Mouse (Mus musculus): ENCODE measurements around the gene Mtx2. TPM values are rescaled to one million over a fixed set of nuclear protein-coding genes. Genes with fewer than 3 reads are reported as not detected.
A peak's percentile ranks its signal among the peaks of the same experiment; 100 is the strongest.

Gene Mtx2
- polyA plus RNA-seq (2016; fragmentation: Nextera tagmentation; extraction: Ambion mirVana), result 128 and 140 TPM in 2 replicates

DNA sequence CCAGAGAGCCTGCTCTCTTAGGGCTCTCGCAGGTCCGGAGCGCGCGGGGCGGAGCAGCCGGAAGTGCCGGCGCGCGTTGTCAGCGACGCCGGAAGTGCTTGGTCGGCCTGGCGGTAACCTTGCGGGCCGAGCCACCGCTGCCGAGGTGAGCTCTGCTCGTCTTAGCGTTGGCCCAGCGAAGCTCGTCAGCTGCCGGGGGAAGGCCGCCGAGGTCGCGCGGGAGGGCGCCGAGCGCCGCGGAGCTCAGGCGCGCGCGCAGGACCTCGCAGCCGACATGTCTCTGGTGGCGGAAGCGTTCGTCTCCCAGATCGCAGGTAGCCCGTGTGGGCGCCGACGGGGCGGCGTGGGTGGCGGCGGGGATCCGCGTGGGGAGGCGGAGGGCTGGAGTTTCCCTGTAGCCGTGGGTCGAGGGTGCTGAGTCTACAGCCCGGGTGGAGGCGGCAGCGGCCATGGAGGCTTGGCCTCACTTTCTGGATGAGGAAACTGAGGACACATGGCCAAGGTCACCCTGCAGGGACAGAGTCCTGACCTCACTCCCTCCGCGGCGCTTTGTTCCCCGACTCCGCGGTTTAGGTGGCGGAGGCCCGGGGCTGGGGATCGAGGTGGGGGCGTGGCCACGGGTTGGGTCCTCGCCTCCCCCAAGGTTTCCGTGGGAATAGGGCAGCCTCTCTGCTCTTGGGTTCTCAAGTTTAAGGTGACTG, at the start of gene Mtx2:
Gene Mtx2, plus strand, starts transcription at position 74 of the 701 bp plus-strand sequence.
- peak within 1 kb of the TSS; percentile 99 for H3K4me3 ChIP-seq
- H3K36me3 ChIP-seq, result no peaks in the 10 kb centered on the region
- H3K27me3 ChIP-seq (ENCODE audit: low read depth, poor library complexity, severe bottlenecking), result 0 out of 2 replicates have a peak, but pooled peaks cover 5% of the 10 kb centered on the region
- peak; percentile 89 for DNase-seq (ENCODE audit: low spot score)
- peaks cover 15% of the 10 kb centered on the region for H3K4me1 ChIP-seq
- peak within 1 kb of the TSS; percentile 99 for H3K27ac ChIP-seq
- under 1% methylated on average over 74 of the region's 74 CpGs for WGBS
- H3K9me3 ChIP-seq (replicated peaks), result no peaks in the 10 kb centered on the region

DNA sequence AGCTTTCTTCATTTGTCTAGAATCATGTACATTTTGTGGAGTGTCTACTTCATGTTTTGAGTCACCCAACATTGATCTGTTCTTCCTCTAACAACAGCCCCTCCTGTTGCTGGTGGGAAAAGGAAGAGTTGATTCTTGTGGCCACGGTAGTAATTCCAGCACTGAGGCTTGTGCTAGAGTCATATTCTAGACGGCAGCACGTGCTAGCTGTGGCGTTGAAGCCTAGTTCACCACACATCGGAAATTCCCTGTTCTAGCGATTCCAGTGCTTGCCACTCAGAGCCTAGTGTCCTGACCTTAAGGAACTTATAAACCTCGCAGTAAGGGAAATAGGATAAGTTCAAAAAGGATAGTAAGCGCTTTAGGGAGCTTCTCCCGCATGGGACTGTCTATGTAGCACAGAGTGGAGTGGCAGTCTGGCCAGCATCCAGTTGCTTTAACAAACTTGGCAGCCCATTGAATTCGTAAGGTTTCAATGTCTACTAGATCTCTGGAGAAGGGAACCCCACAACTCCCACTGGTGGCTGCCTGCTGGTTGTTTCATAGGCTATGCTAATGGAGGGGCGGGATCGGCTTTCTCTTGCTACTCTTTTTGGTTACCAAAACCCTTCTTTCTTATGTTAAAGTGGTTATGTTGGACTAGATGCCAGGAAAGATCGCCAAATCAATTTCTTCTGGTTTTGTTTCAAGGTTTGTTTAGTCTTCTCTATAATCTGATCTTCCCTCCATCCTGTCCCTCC, 47.9 kb upstream of the Mtx2 start:
- 74% methylated on average over 13 of the region's 13 CpGs for WGBS

DNA sequence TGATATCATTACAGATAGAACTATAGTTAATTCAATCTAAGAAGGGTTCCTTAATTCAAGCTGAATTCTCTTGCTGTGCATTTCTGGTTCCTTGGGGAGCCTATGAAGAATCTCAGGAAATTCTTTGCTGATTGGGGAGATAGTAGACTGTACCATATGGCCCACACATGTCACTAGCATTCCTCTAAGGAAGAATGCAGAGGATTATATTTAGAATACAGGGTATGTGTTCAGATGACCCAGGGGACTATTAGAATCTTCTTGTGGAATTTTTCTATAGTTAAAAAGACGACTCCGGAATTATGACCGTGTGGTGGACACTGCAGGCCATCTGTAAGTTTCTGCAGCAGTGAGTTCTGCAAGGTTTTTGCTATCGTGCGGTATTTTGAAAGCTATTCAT, 44.2 kb upstream of the Mtx2 start:
- Histone ChIP-seq H3K36me3 (no peaks in the 10 kb centered on the region), H3K4me1 (no peaks in the 10 kb centered on the region), H3K9me3 (replicated peaks) (no peaks in the 10 kb centered on the region), H3K4me3 (no peak overlapping the region), H3K27me3 (ENCODE audit: low read depth, poor library complexity, severe bottlenecking) (peaks cover 4% of the 10 kb centered on the region), H3K27ac (no peak overlapping the region)
- DNase-seq (ENCODE audit: low spot score), result no peak
- WGBS, result 88% methylated on average over 5 of the region's 5 CpGs

More for the DNA sequence above, 47.9 kb upstream of the Mtx2 start:
- no peak for DNase-seq (ENCODE audit: low spot score)
- Histone ChIP-seq H3K9me3 (replicated peaks) (no peaks in the 10 kb centered on the region), H3K27ac (no peak overlapping the region), H3K4me1 (no peaks in the 10 kb centered on the region), H3K27me3 (ENCODE audit: low read depth, poor library complexity, severe bottlenecking) (peaks cover 4% of the 10 kb centered on the region), H3K4me3 (no peak overlapping the region), H3K36me3 (no peaks in the 10 kb centered on the region)

GRCm38 (mm10) chr2:74795531-74795930, 30.1 kb upstream of the Mtx2 start:
- no peak for DNase-seq (ENCODE audit: low spot score)
- H3K9me3 ChIP-seq (replicated peaks), result no peaks in the 10 kb centered on the region
- no peaks in the 10 kb centered on the region for H3K36me3 ChIP-seq
- H3K4me1 ChIP-seq, result no peaks in the 10 kb centered on the region
- no peaks in the 10 kb centered on the region for H3K27me3 ChIP-seq (ENCODE audit: low read depth, poor library complexity, severe bottlenecking)
- no peak overlapping the region for H3K4me3 ChIP-seq
- no peak overlapping the region for H3K27ac ChIP-seq
- WGBS, result 57% methylated on average over 7 of the region's 7 CpGs

DNA sequence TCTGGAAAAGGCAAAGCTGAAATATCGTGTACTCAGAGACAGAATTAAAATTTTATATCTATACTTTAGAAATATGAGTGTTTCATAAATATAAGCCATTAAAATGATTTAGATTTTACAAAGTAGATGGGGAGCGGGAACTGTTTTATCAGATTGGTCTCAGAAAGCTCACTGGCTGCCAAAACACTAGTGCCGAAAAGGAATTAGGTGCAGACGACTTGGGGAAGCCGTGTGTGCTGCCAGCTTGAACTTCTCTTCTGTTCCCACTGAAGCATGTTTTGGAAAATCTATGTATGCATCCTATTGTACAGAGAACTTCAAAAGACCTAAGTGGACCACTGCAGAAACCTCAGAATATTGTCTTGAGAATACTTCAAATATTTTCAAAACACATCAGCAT, 17.2 kb upstream of the Mtx2 start:
- WGBS, result 83% methylated on average over 5 of the region's 5 CpGs
- no peak for DNase-seq (ENCODE audit: low spot score)
- no peaks in the 10 kb centered on the region for H3K9me3 ChIP-seq (replicated peaks)
- H3K4me3 ChIP-seq, result no peak overlapping the region
- H3K4me1 ChIP-seq, result peaks cover 40% of the 10 kb centered on the region
- H3K27me3 ChIP-seq (ENCODE audit: low read depth, poor library complexity, severe bottlenecking), result no peaks in the 10 kb centered on the region
- H3K36me3 ChIP-seq, result no peaks in the 10 kb centered on the region
- no peak overlapping the region for H3K27ac ChIP-seq

GRCm38 (mm10) chr2:74822654-74823053, 2.9 kb upstream of the Mtx2 start:
- WGBS, result 69% methylated on average over 5 of the region's 5 CpGs
- DNase-seq (ENCODE audit: low spot score), result no peak
- H3K9me3 ChIP-seq (replicated peaks), result no peaks in the 10 kb centered on the region
- no peaks in the 10 kb centered on the region for H3K36me3 ChIP-seq
- H3K27ac ChIP-seq, result no peak overlapping the region
- H3K27me3 ChIP-seq (ENCODE audit: low read depth, poor library complexity, severe bottlenecking), result 0 out of 2 replicates have a peak, but pooled peaks cover 5% of the 10 kb centered on the region
- H3K4me3 ChIP-seq, result no peak overlapping the region
- peaks cover 15% of the 10 kb centered on the region for H3K4me1 ChIP-seq

- DNase-seq (ENCODE audit: low spot score), result no peak
- Histone ChIP-seq H3K4me3 (peak overlapping the region; percentile 99), H3K4me1 (peaks cover 15% of the 10 kb centered on the region), H3K27ac (peak overlapping the region; percentile 99), H3K36me3 (no peaks in the 10 kb centered on the region), H3K27me3 (ENCODE audit: low read depth, poor library complexity, severe bottlenecking) (0 out of 2 replicates have a peak, but pooled peaks cover 5% of the 10 kb centered on the region), H3K9me3 (replicated peaks) (no peaks in the 10 kb centered on the region)
- whole genome bisulfite sequencing, result 71% methylated on average over 3 of the region's 3 CpGs
Observed at GRCm38 (mm10) chr2:74825371-74825729, 253 bp upstream of the Mtx2 start.

DNA sequence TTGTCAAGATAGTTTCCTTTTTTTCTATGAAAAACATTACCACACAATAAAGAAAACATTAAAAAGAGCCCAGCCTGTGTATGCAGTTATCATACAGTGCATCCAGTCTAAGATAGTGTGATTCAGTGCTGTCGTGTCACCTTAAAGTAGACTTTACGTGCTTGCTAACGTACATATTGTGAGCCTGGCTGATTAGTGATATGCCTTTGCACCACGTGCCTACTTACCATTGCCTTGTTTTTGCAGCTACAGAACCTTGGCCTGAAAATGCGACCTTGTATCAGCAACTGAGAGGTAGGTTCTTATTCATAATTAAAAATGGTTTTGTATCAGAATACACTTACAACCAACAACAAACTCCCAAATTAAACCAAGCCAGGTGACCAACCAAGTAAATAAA, 21.4 kb downstream of the Mtx2 start:
- Histone ChIP-seq H3K27me3 (ENCODE audit: low read depth, poor library complexity, severe bottlenecking) (no peaks in the 10 kb centered on the region), H3K9me3 (replicated peaks) (no peaks in the 10 kb centered on the region), H3K27ac (no peak overlapping the region), H3K36me3 (no peaks in the 10 kb centered on the region), H3K4me3 (no peak overlapping the region), H3K4me1 (peaks cover 14% of the 10 kb centered on the region)
- 77% methylated on average over 5 of the region's 5 CpGs for WGBS
- DNase-seq (ENCODE audit: low spot score), result no peak

GRCm38 (mm10) chr2:74847516-74847915, 21.9 kb downstream of the Mtx2 start:
- no peaks in the 10 kb centered on the region for H3K36me3 ChIP-seq
- no peaks in the 10 kb centered on the region for H3K9me3 ChIP-seq (replicated peaks)
- DNase-seq (ENCODE audit: low spot score), result peak; percentile 36
- H3K27me3 ChIP-seq (ENCODE audit: low read depth, poor library complexity, severe bottlenecking), result no peaks in the 10 kb centered on the region
- H3K4me1 ChIP-seq, result peaks cover 14% of the 10 kb centered on the region
- 21% methylated on average over 2 of the region's 2 CpGs for WGBS
- no peak overlapping the region for H3K27ac ChIP-seq
- no peak overlapping the region for H3K4me3 ChIP-seq

GRCm38 (mm10) chr2:74850036-74850435, 24.4 kb downstream of the Mtx2 start:
- WGBS, result 62% methylated on average over 1 of the region's 1 CpGs

DNA sequence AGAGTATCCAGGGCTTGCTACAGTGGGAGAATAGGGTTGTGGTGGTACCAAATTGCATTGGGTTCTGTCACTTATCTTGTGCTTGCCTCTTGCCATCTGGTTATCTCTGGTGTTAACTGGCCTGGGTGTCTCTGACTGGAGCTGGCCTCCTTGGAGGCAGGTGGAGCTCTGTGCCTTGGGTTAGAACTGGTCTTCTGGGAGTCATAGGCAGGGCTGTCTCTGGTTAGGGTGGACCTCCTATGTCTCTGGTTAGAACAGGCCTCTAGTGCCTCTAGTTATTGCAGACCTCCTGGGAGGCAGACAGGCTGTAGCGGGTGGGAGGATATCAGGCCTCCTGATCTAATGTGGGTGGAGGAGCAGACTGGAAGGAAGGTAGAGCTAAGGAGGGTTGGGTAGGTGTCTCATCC, 36.5 kb downstream of the Mtx2 start:
- no peak for DNase-seq (ENCODE audit: low spot score)
- WGBS, result 90% methylated on average over 1 of the region's 1 CpGs
- Histone ChIP-seq H3K9me3 (replicated peaks) (no peaks in the 10 kb centered on the region), H3K36me3 (peaks cover 26% of the 10 kb centered on the region), H3K4me3 (no peak overlapping the region), H3K27ac (no peak overlapping the region), H3K4me1 (no peaks in the 10 kb centered on the region), H3K27me3 (ENCODE audit: low read depth, poor library complexity, severe bottlenecking) (no peaks in the 10 kb centered on the region)

More at GRCm38 (mm10) chr2:74850036-74850435, 24.4 kb downstream of the Mtx2 start:
- H3K4me1 ChIP-seq, result peaks cover 14% of the 10 kb centered on the region
- no peak for DNase-seq (ENCODE audit: low spot score)
- H3K36me3 ChIP-seq, result no peaks in the 10 kb centered on the region
- no peaks in the 10 kb centered on the region for H3K9me3 ChIP-seq (replicated peaks)
- H3K27me3 ChIP-seq (ENCODE audit: low read depth, poor library complexity, severe bottlenecking), result no peaks in the 10 kb centered on the region
- H3K27ac ChIP-seq, result no peak overlapping the region
- no peak overlapping the region for H3K4me3 ChIP-seq

DNA sequence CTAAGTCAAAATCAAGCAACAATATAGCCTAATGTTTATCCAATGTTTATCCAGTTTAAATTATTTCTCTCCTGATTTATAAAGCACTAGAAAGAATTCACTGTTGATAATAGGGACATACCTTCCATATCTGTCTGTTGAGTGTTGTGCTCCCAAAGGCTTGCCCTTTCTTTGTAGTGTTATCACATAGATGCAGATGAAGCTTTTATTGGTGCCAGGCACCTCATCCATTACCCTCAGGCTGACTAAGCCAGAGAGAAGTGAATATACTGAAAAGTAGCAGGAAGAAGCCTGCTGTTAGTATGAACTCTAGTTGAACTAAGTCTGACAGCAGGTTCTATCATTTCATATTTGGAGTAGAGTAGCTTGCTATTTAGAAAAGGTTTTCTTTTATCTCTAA, 39.8 kb downstream of the Mtx2 start:
- Histone ChIP-seq H3K27me3 (ENCODE audit: low read depth, poor library complexity, severe bottlenecking) (no peaks in the 10 kb centered on the region), H3K27ac (no peak overlapping the region), H3K4me3 (no peak overlapping the region), H3K9me3 (replicated peaks) (no peaks in the 10 kb centered on the region), H3K4me1 (no peaks in the 10 kb centered on the region), H3K36me3 (peaks cover 25% of the 10 kb centered on the region)
- DNase-seq (ENCODE audit: low spot score), result no peak

DNA sequence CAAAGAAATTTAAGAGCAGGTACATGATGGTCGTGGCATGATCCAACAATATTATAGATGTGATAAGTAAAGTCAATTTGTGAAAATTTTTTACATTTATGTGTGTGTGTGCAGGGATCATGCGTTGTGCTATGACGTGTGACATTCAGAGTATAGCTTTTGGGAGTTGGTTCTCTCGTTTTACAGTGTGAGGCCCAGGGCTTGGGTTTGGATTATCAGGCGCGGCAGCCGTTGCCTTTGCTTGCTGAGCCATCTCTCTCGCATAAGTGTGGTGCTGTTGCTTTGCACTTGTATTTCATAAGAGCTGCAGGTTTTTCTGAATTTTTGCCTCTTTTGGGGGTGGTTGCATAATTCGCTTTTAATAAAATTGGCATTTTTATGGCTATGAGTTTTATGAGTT, 48.4 kb downstream of the Mtx2 start:
- Histone ChIP-seq H3K27ac (no peak overlapping the region), H3K36me3 (peaks cover 27% of the 10 kb centered on the region), H3K9me3 (replicated peaks) (no peaks in the 10 kb centered on the region), H3K4me3 (no peak overlapping the region), H3K4me1 (peaks cover 3% of the 10 kb centered on the region; the same call in 1 of the 2 replicates), H3K27me3 (ENCODE audit: low read depth, poor library complexity, severe bottlenecking) (no peaks in the 10 kb centered on the region)
- no peak for DNase-seq (ENCODE audit: low spot score)
- WGBS, result 93% methylated on average over 9 of the region's 9 CpGs
